Mouse (Mus musculus) hindbrain, embryonic 14.5 days (tissue): ENCODE results near the gene Vav3. TPM values are rescaled to one million over a fixed set of nuclear protein-coding genes. Genes with fewer than 3 reads are reported as not detected.

Source experiments
- ATAC-seq: fragments of 200-750 bp; cut with Nextera tagmentation; 2 replicates; pipeline ENCODE4 v1.8.0; 2017; ENCODE audit warnings: moderate number of reproducible peaks, mild to moderate bottlenecking, moderate TSS enrichment, moderate library complexity; ENCODE audit not compliant: low FRiP score
- DNase-seq: peaks from one replicate; pipeline ENCODE4 v3.0.0-alpha.2; 2015; ENCODE audit warnings: low spot score
- H3K27ac ChIP-seq: fragments of 300-500 bp; sonication (generic); 2 replicates; pipeline ENCODE4 v1.5.1; 2014; ENCODE audit warnings: mild to moderate bottlenecking, moderate library complexity
- H3K27me3 ChIP-seq: fragments of 300-500 bp; sonication (generic); 2 replicates; pipeline ENCODE4 v1.6.1; 2014; ENCODE audit warnings: mild to moderate bottlenecking, low read length, mixed read lengths; ENCODE audit not compliant: control insufficient read depth, insufficient read depth
- H3K36me3 ChIP-seq: fragments of 300-500 bp; sonication (generic); replicated peaks from 2 replicates; pipeline ENCODE4 v1.6.1; 2014; ENCODE audit not compliant: control insufficient read depth, insufficient read depth
- H3K4me1 ChIP-seq: fragments of 300-500 bp; sonication (generic); replicated peaks from 2 replicates; pipeline ENCODE4 v1.6.1; 2014; ENCODE audit warnings: antibody characterized with exemption, low read length, mixed read lengths; ENCODE audit not compliant: control insufficient read depth, insufficient read depth
- H3K4me2 ChIP-seq: fragments of 300-500 bp; sonication (generic); replicated peaks from 2 replicates; pipeline ENCODE4 v1.6.1; 2014; ENCODE audit warnings: mild to moderate bottlenecking, moderate library complexity
- H3K4me3 ChIP-seq: fragments of 300-500 bp; sonication (generic); replicated peaks from 2 replicates; pipeline ENCODE4 v1.5.1; 2014; ENCODE audit warnings: mild to moderate bottlenecking, low read length
- H3K9ac ChIP-seq: fragments of 300-500 bp; sonication (generic); 2 replicates; pipeline ENCODE4 v1.6.1; 2014
- H3K9me3 ChIP-seq: fragments of 300-500 bp; sonication (generic); 2 replicates; pipeline ENCODE4 v1.6.1; 2016; ENCODE audit warnings: low read length; ENCODE audit not compliant: control insufficient read depth
- WGBS: fragments of 180-500 bp; shearing (Covaris S2); extraction: QIAGEN DNeasy Blood & Tissue Kit; methylation state at CpG from one replicate; pipeline ENCODE4 v1.1.7; 2014; 5-methylcytosine and 5-hydroxymethylcytosine counted together
- polyA plus RNA-seq: library from polyadenylated mRNA; unstranded; fragments of >200 nt; fragmentation: Nextera tagmentation; extraction: Ambion mirVana; gene quantifications from 2 replicates; pipeline ENCODE4 v1.2.1, GENCODE M21; 2014

The Vav3 gene
- polyA plus RNA-seq, 1 experiment from 2014 or later, result 18.8 TPM

DNA sequence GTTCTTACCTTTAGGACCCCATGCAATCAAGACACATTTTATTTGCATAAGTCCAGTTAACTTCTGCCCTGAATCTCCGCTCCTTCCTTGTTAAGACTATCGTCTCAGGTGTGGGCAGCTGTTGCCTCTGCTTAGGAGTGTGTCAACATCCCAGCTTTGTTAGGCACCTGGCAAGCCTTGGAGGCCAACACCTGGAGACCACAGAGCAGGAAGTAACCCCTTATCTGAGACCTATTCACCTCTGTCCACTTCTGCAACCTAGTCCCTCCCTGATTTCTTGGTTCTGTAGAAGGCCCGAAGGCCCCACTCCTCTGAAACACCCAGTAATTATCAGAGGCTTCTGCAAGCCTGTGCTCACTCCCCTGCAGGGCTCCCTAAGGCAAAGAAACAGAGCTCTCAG is 255.6 kb downstream of the Vav3 start:
- H3K27ac ChIP-seq, result no peak overlapping the region
- H3K9me3 ChIP-seq, result no peaks in the 10 kb centered on the region
- H3K27me3 ChIP-seq, result no peaks in the 10 kb centered on the region
- no peak for ATAC-seq
- H3K36me3 ChIP-seq, result no peaks in the 10 kb centered on the region
- DNase-seq, result no peak
- no peaks in the 10 kb centered on the region for H3K4me1 ChIP-seq
- WGBS, result 85% methylated on average over 3 of the region's 3 CpGs
- H3K4me3 ChIP-seq, result no peak overlapping the region
- H3K9ac ChIP-seq, result no peak overlapping the region
- H3K4me2 ChIP-seq, result no peak overlapping the region

- no peak overlapping the region for H3K4me2 ChIP-seq
- no peak overlapping the region for H3K9ac ChIP-seq
- 87% methylated on average over 4 of the region's 4 CpGs for WGBS
- no peak overlapping the region for H3K27ac ChIP-seq
- H3K9me3 ChIP-seq, result no peaks in the 10 kb centered on the region
- no peaks in the 10 kb centered on the region for H3K36me3 ChIP-seq
- DNase-seq, result no peak
- ATAC-seq, result no peak
- no peaks in the 10 kb centered on the region for H3K27me3 ChIP-seq
- no peaks in the 10 kb centered on the region for H3K4me1 ChIP-seq
- H3K4me3 ChIP-seq, result no peak overlapping the region
Observed at GRCm38 (mm10) chr3:109600699-109601451, 260.4 kb downstream of the Vav3 start.

DNA sequence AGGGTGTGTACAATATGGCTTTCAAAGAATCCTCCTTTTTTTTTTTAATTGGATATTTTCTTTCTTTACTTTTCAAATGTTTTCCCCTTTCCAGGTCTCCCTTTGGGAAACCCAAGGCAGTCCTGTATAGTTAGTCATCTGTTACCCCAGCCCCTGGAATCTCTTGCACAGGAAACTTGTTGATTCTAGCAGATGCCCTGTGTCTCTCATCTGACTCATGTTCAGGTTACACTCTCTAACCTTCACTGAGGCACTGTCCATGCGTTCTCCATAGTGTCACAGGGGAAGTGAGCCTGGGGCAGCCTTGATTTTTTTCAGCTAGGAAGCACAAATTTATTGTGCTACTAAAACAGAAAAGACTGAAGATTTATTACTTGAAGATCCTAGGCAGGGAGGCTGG is 262.3 kb downstream of the Vav3 start:
- Histone ChIP-seq H3K36me3 (no peaks in the 10 kb centered on the region), H3K4me1 (no peaks in the 10 kb centered on the region), H3K9me3 (no peaks in the 10 kb centered on the region), H3K27ac (no peak overlapping the region), H3K4me3 (no peak overlapping the region), H3K27me3 (no peaks in the 10 kb centered on the region), H3K4me2 (no peak overlapping the region), H3K9ac (no peak overlapping the region)
- ATAC-seq (no peak), DNase-seq (no peak)
- WGBS, result 88% methylated on average over 1 of the region's 1 CpGs

DNA sequence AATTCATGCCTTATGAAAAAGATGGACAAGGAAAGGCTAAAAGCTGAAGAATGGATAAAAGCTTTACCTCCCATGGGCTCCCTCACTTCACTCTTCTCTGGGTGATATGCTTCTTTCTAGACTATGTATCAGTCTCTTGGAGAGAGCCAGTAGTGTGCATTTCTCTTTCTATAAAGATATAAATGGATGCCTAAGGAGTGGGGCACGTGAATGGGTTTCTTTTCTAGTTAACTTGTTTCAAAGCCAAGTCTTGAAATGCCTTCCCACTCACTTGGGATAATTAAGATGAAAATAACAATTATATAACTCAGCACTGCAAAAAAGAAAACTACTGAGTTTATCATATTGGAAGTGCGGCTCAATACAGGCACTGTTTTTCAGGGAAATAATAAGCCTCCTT is 265.7 kb downstream of the Vav3 start:
- Histone ChIP-seq H3K4me2 (no peak overlapping the region), H3K9ac (no peak overlapping the region), H3K27ac (no peak overlapping the region), H3K27me3 (no peaks in the 10 kb centered on the region), H3K9me3 (no peaks in the 10 kb centered on the region), H3K4me1 (no peaks in the 10 kb centered on the region), H3K4me3 (no peak overlapping the region), H3K36me3 (no peaks in the 10 kb centered on the region)
- 90% methylated on average over 2 of the region's 2 CpGs for WGBS
- no peak for DNase-seq
- ATAC-seq, result no peak

DNA sequence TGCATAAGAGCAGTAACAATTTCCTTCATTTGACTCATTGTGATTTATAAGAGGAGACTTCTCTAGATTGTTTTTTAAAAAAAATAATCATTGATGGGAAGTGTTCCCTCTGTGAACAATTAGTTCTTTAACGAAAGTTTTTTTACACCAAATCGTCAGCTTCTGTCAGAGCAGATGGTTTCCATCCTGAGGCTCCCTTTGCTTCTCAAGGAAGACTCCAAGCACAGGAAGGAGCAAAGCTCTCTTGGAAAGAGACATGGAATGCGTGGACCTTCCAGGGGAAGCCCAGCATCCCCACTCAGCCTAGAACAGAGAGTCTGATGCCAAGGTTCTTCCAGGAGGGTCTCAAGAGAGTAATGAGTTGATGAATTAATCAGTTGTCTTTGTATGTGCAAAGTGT is 281.3 kb downstream of the Vav3 start:
- WGBS, result 78% methylated on average over 3 of the region's 3 CpGs
- DNase-seq (no peak), ATAC-seq (no peak)
- H3K4me1 ChIP-seq, result 0 out of 2 replicates have a peak, but pooled peaks cover 4% of the 10 kb centered on the region
- no peaks in the 10 kb centered on the region for H3K27me3 ChIP-seq
- no peaks in the 10 kb centered on the region for H3K36me3 ChIP-seq
- no peak overlapping the region for H3K4me3 ChIP-seq
- no peak overlapping the region for H3K4me2 ChIP-seq
- no peaks in the 10 kb centered on the region for H3K9me3 ChIP-seq
- no peak overlapping the region for H3K9ac ChIP-seq
- no peak overlapping the region for H3K27ac ChIP-seq

- Histone ChIP-seq H3K4me3 (no peak overlapping the region), H3K9me3 (no peaks in the 10 kb centered on the region), H3K4me1 (0 out of 2 replicates have a peak, but pooled peaks cover 4% of the 10 kb centered on the region), H3K9ac (no peak overlapping the region), H3K4me2 (no peak overlapping the region), H3K36me3 (no peaks in the 10 kb centered on the region), H3K27ac (no peak overlapping the region), H3K27me3 (no peaks in the 10 kb centered on the region)
- WGBS, result 61% methylated on average over 1 of the region's 1 CpGs
- DNase-seq (peak; percentile 32), ATAC-seq (no peak)
Observed at GRCm38 (mm10) chr3:109622361-109622760, 281.9 kb downstream of the Vav3 start.

DNA sequence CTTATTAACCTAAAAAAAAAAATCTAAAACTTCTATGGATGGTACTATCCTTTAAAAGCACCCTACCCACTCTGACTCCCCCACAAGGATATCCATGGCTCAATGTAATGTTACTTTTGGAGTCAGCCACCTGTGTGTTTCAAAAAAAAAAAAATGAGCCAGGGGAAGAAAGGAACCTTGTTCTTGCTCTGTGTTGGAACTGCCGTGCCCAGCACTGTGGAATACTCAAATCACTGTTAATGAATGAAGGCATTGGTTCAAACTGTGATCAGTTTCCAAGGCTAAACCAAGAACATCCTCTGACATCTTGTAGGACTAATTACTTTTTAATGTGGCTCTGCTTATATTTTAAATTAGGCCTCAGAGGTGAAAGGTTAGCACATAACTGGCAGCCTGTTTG is 282.4 kb downstream of the Vav3 start:
- DNase-seq (no peak), ATAC-seq (no peak)
- 62% methylated on average over 1 of the region's 1 CpGs for WGBS
- Histone ChIP-seq H3K36me3 (no peaks in the 10 kb centered on the region), H3K4me3 (no peak overlapping the region), H3K27me3 (no peaks in the 10 kb centered on the region), H3K4me1 (0 out of 2 replicates have a peak, but pooled peaks cover 4% of the 10 kb centered on the region), H3K9me3 (no peaks in the 10 kb centered on the region), H3K9ac (no peak overlapping the region), H3K27ac (no peak overlapping the region), H3K4me2 (no peak overlapping the region)

- Histone ChIP-seq H3K9ac (no peak overlapping the region), H3K4me1 (0 out of 2 replicates have a peak, but pooled peaks cover 4% of the 10 kb centered on the region), H3K36me3 (no peaks in the 10 kb centered on the region), H3K4me2 (no peak overlapping the region), H3K4me3 (no peak overlapping the region), H3K27ac (no peak overlapping the region), H3K9me3 (no peaks in the 10 kb centered on the region), H3K27me3 (no peaks in the 10 kb centered on the region)
- ATAC-seq (no peak), DNase-seq (no peak)
- WGBS, result 74% methylated on average over 2 of the region's 2 CpGs
Observed at GRCm38 (mm10) chr3:109623770-109624169, 283.3 kb downstream of the Vav3 start.

GRCm38 (mm10) chr3:109636045-109636444 is 295.6 kb downstream of the Vav3 start:
- WGBS, result 44% methylated on average over 4 of the region's 4 CpGs
- no peak for DNase-seq

More at GRCm38 (mm10) chr3:109636045-109636444, 295.6 kb downstream of the Vav3 start:
- no peak overlapping the region for H3K9ac ChIP-seq
- no peaks in the 10 kb centered on the region for H3K36me3 ChIP-seq
- H3K27ac ChIP-seq, result no peak overlapping the region
- no peaks in the 10 kb centered on the region for H3K9me3 ChIP-seq
- no peaks in the 10 kb centered on the region for H3K27me3 ChIP-seq
- H3K4me1 ChIP-seq, result no peaks in the 10 kb centered on the region
- H3K4me2 ChIP-seq, result no peak overlapping the region
- no peak overlapping the region for H3K4me3 ChIP-seq
- no peak for ATAC-seq
